8 mouse cellular contexts compared by ENCODE assay signal in genomic region chr9:65909301-65909801, GRCm38 (mm10). TPM values are rescaled to one million over a fixed set of nuclear protein-coding genes. Genes with fewer than 3 reads are reported as not detected.
A peak's percentile ranks its signal among the peaks of the same experiment; 100 is the strongest.
DNase-seq lines count a peak whose midpoint lies in the region; ATAC-seq and TF ChIP-seq lines count a peak whose summit lies in the region.

No protein-coding gene starts in this region.

- H3K9ac ChIP-seq in MEL (ENCODE audit: control insufficient read depth, low read depth, low read length, poor library complexity, severe bottlenecking), result peak overlapping the region; percentile 85
- peak overlapping the region; percentile 74 for H3K9ac ChIP-seq in forebrain, embryonic 11.5 days (ENCODE audit: low read length)
- peak overlapping the region; percentile 83 for H3K9ac ChIP-seq in hindbrain, embryonic 13.5 days

- peaks cover 14% of the 10 kb centered on the region for H3K79me2 ChIP-seq in MEL (ENCODE audit: control insufficient read depth, insufficient read depth, low read length, poor library complexity)

- intact Hi-C loops in left cerebral cortex, postnatal 14 days (cut with DNase I), result loop anchor here (2.0 kb wide), 1 partner anchor 95 kb away; no protein-coding TSS in a partner anchor

- H3K27ac ChIP-seq in MEL (ENCODE audit: control insufficient read depth, low read depth, low read length), result peak overlapping the region; percentile 63
- H3K27ac ChIP-seq in forebrain, embryonic 11.5 days (ENCODE audit: low read depth, low read length), result peak overlapping the region; percentile 68
- H3K27ac ChIP-seq in hindbrain, embryonic 13.5 days, result peak overlapping the region; percentile 90
- peak overlapping the region; percentile 18; the same call in 1 of the 2 replicates for H3K27ac ChIP-seq in small intestine, adult 2 months (ENCODE audit: insufficient read depth, low read depth, low read length)

- TF ChIP-seq EP300 in MEL (IDR thresholded peaks at IDR 0.05; ENCODE audit: low read depth in 1 of 2, low read length in 2 of 2), result no peak

- DNase-seq in MEL (ENCODE audit: low read depth, low spot score), result peak; percentile 84
- DNase-seq in brain, adult 2 months (ENCODE audit: low read depth, low spot score), result peak; percentile 53
- DNase-seq in forebrain, embryonic 11.5 days (ENCODE audit: low spot score), result no peak
- peak; percentile 21 to 59 for DNase-seq in left cerebral cortex, postnatal 14 days (ENCODE audit: low spot score in 2 of 2)
- no peak for DNase-seq in c-Kit-positive CD71-positive TER-119-positive erythroid progenitor cells, embryonic 14.5 days (ENCODE audit: low spot score)

- H3K4me1 ChIP-seq in MEL (ENCODE audit: control insufficient read depth in 1 of 2, insufficient read depth in 2 of 2, low read length in 2 of 2), result peaks cover 3 to 9% of the 10 kb centered on the region in 2 experiments; a peak in 3 of 4 replicates
- no peaks in the 10 kb centered on the region; the same call in 1 of the 2 replicates for H3K4me1 ChIP-seq in forebrain, embryonic 11.5 days (replicated peaks; ENCODE audit: control insufficient read depth, insufficient read depth, low read length)
- H3K4me1 ChIP-seq in hindbrain, embryonic 13.5 days (replicated peaks), result peaks cover 23% of the 10 kb centered on the region
- peaks cover 2% of the 10 kb centered on the region; the same call in 1 of the 2 replicates for H3K4me1 ChIP-seq in small intestine, adult 2 months (ENCODE audit: control insufficient read depth, insufficient read depth, insufficient read length, low read length)

- TF ChIP-seq POLR2A in MEL (IDR thresholded peaks at IDR 0.05; ENCODE audit: control insufficient read depth in 1 of 2, insufficient read depth in 1 of 2, low read depth in 1 of 2, low read length in 2 of 2, poor library complexity in 1 of 2), result 0 out of 4 replicates have a peak, but pooled peaks of 1 of the 2 experiments have one; percentile 35
- TF ChIP-seq POLR2A in small intestine, adult 2 months (IDR thresholded peaks at IDR 0.05; ENCODE audit: low read depth, low read length), result peak; percentile 40; the same call in 1 of the 2 replicates

- peak; percentile 55; the same call in 1 of the 2 replicates for ATAC-seq in forebrain, embryonic 11.5 days (replicated peaks; ENCODE audit: low FRiP score)
- no peak; the same call in 1 of the 2 replicates for ATAC-seq in hindbrain, embryonic 13.5 days (ENCODE audit: low FRiP score)
- peak; percentile 38 for ATAC-seq in megakaryocyte progenitor cell, adult 5-6 weeks (replicated peaks; ENCODE audit: poor library complexity)

- no peaks in the 10 kb centered on the region for H3K27me3 ChIP-seq in MEL (ENCODE audit: control insufficient read depth in 1 of 2, insufficient read depth in 2 of 2, low read length in 2 of 2)
- H3K27me3 ChIP-seq in forebrain, embryonic 11.5 days (ENCODE audit: control insufficient read depth, insufficient read depth, low read length), result no peaks in the 10 kb centered on the region
- H3K27me3 ChIP-seq in hindbrain, embryonic 13.5 days, result no peaks in the 10 kb centered on the region
- H3K27me3 ChIP-seq in small intestine, adult 2 months (ENCODE audit: control insufficient read depth, insufficient read depth, low read length), result no peaks in the 10 kb centered on the region

- TF ChIP-seq RAD21 in MEL (IDR thresholded peaks at IDR 0.05; ENCODE audit: low read depth, low read length), result no peak

- under 1% methylated on average over 34 of the region's 34 CpGs for WGBS in forebrain, embryonic 11.5 days
- WGBS in hindbrain, embryonic 13.5 days, result under 1% methylated on average over 34 of the region's 34 CpGs
- WGBS in small intestine, adult 2 months, result under 1% methylated on average over 33 of the region's 34 CpGs

- H3K36me3 ChIP-seq in MEL (ENCODE audit: control insufficient read depth in 1 of 2, insufficient read depth in 2 of 2, low read length in 2 of 2), result peaks cover 0 to 11% of the 10 kb centered on the region in 2 experiments; a peak in 2 of 4 replicates
- peaks cover 5% of the 10 kb centered on the region for H3K36me3 ChIP-seq in forebrain, embryonic 11.5 days (ENCODE audit: control insufficient read depth, insufficient read depth, low read length)
- H3K36me3 ChIP-seq in hindbrain, embryonic 13.5 days, result no peaks in the 10 kb centered on the region
- H3K36me3 ChIP-seq in small intestine, adult 2 months (ENCODE audit: control insufficient read depth, insufficient read depth, low read length), result no peaks in the 10 kb centered on the region

- H3K4me3 ChIP-seq in MEL (ENCODE audit: control insufficient read depth in 1 of 2, insufficient read depth in 1 of 2, low read depth in 2 of 2, low read length in 2 of 2), result peak overlapping the region; percentile 84 to 95
- peak overlapping the region; percentile 82 for H3K4me3 ChIP-seq in forebrain, embryonic 11.5 days (ENCODE audit: low read depth, low read length)
- H3K4me3 ChIP-seq in hindbrain, embryonic 13.5 days, result peak overlapping the region; percentile 80
- H3K4me3 ChIP-seq in small intestine, adult 2 months (ENCODE audit: low read depth, low read length), result peak overlapping the region; percentile 90

- H3K4me2 ChIP-seq in forebrain, embryonic 11.5 days (ENCODE audit: low read depth, low read length, severe bottlenecking), result peak overlapping the region; percentile 67
- H3K4me2 ChIP-seq in hindbrain, embryonic 13.5 days, result peak overlapping the region; percentile 77

- TF ChIP-seq CTCF in MEL (IDR thresholded peaks at IDR 0.05 in 2 of 3, conservative IDR thresholded peaks at IDR 0.05 in 1 of 3; ENCODE audit: control insufficient read depth in 1 of 3, insufficient read depth in 1 of 3, low read depth in 2 of 3, low read length in 3 of 3, poor library complexity in 1 of 3, severe bottlenecking in 1 of 3), result no peak
- no peak for TF ChIP-seq CTCF in small intestine, adult 2 months (IDR thresholded peaks at IDR 0.05; ENCODE audit: extremely low read depth, insufficient read length, insufficient replicate concordance, low read depth, low read length)

- H3K9me3 ChIP-seq in MEL (replicated peaks; ENCODE audit: insufficient read depth, low read length), result no peaks in the 10 kb centered on the region
- no peaks in the 10 kb centered on the region for H3K9me3 ChIP-seq in forebrain, embryonic 11.5 days (ENCODE audit: control insufficient read depth, low read length)
- no peaks in the 10 kb centered on the region for H3K9me3 ChIP-seq in hindbrain, embryonic 13.5 days

TF ChIP-seq in MEL, 35 proteins besides CTCF, POLR2A, EP300 and RAD21:
- TF ChIP-seq ZNF384 (IDR thresholded peaks at IDR 0.05; ENCODE audit: low read depth, low read length) (no peak), ELF1 (IDR thresholded peaks at IDR 0.05; ENCODE audit: low read depth, low read length) (0 out of 2 replicates have a peak, but pooled peaks have one; percentile 21), NELFE (IDR thresholded peaks at IDR 0.05; ENCODE audit: low read depth, low read length) (peak; percentile 37; the same call in 1 of the 2 replicates), KAT2A (conservative IDR thresholded peaks at IDR 0.05; ENCODE audit: low read depth, low read length) (no peak), MXI1 (IDR thresholded peaks at IDR 0.05; ENCODE audit: low read depth, low read length) (peak; percentile 47; the same call in 1 of the 2 replicates), HCFC1 (IDR thresholded peaks at IDR 0.05; ENCODE audit: low read depth, low read length) (peak; percentile 58; the same call in 1 of the 2 replicates), SIN3A (IDR thresholded peaks at IDR 0.05; ENCODE audit: low read length) (0 out of 2 replicates have a peak, but pooled peaks have one; percentile 33), USF2 (IDR thresholded peaks at IDR 0.05; ENCODE audit: borderline replicate concordance in 1 of 2, insufficient read depth in 1 of 2, low read depth in 1 of 2, low read length in 2 of 2) (no peak)

RNA-seq across cellular contexts. Expression of gene Csnk1g1, which starts 0.6 kb away (rescaled TPM):
- 5.1 and 6.9 TPM in 2 replicates for total RNA-seq in MEL (2012; rRNA removed)
- 1 to 10 TPM in 1 of 2 experiments, not detected in 1; 7.7 TPM for polyA plus RNA-seq in MEL (2012; ENCODE audit: insufficient read depth in 1 of 2, insufficient read length in 2 of 2, low read depth in 1 of 2, low replicate concordance in 2 of 2, missing spikeins in 1 of 2)
- polyA plus RNA-seq in forebrain, embryonic 11.5 days (2014; fragmentation: Nextera tagmentation; extraction: Ambion mirVana), result 21.2 and 24.4 TPM in 2 replicates
- 22.9 and 24.8 TPM in 2 replicates for polyA plus RNA-seq in hindbrain, embryonic 13.5 days (2015; fragmentation: Nextera tagmentation; extraction: Ambion mirVana)
- 10 to 100 TPM; 41.4 to 47.4 TPM for total RNA-seq in left cerebral cortex, postnatal 14 days (2021)
- total RNA-seq in megakaryocyte progenitor cell, adult 5-6 weeks (2015), result 18.9 and 26.5 TPM in 2 replicates
- 8.7 and 15.6 TPM in 2 replicates for total RNA-seq in megakaryocyte progenitor cell, adult 5-6 weeks (2017)
- 1.5 and 3.2 TPM in 2 replicates for polyA plus RNA-seq in small intestine, adult 2 months (2012; rRNA removed)

RNA-seq across cellular contexts. Expression of gene Trip4, which starts 0.8 kb away (rescaled TPM):
- total RNA-seq in MEL (2012; rRNA removed), result 13.0 and 13.4 TPM in 2 replicates
- polyA plus RNA-seq in MEL (2012; ENCODE audit: insufficient read depth in 1 of 2, insufficient read length in 2 of 2, low read depth in 1 of 2, low replicate concordance in 2 of 2, missing spikeins in 1 of 2), result 10 to 100 TPM in 1 of 2 experiments, not detected in 1; 13.5 TPM
- polyA plus RNA-seq in forebrain, embryonic 11.5 days (2014; fragmentation: Nextera tagmentation; extraction: Ambion mirVana), result 34.6 and 38.9 TPM in 2 replicates
- 33.6 and 33.8 TPM in 2 replicates for polyA plus RNA-seq in hindbrain, embryonic 13.5 days (2015; fragmentation: Nextera tagmentation; extraction: Ambion mirVana)
- total RNA-seq in left cerebral cortex, postnatal 14 days (2021), result 10 to 100 TPM; 33.4 to 35.6 TPM
- 15.1 and 17.0 TPM in 2 replicates for total RNA-seq in megakaryocyte progenitor cell, adult 5-6 weeks (2015)
- 18.4 and 21.1 TPM in 2 replicates for total RNA-seq in megakaryocyte progenitor cell, adult 5-6 weeks (2017)
- 1.6 and 3.3 TPM in 2 replicates for polyA plus RNA-seq in small intestine, adult 2 months (2012; rRNA removed)

RNA-seq across cellular contexts. Expression of gene Pclaf, which starts 19.3 kb away (rescaled TPM):
- 67.1 and 79.2 TPM in 2 replicates for total RNA-seq in MEL (2012; rRNA removed)
- polyA plus RNA-seq in MEL (2012; ENCODE audit: insufficient read depth in 1 of 2, insufficient read length in 2 of 2, low read depth in 1 of 2, low replicate concordance in 2 of 2, missing spikeins in 1 of 2), result 10 to 100 TPM in 1 of 2 experiments, not detected in 1; 99.0 TPM
- polyA plus RNA-seq in forebrain, embryonic 11.5 days (2014; fragmentation: Nextera tagmentation; extraction: Ambion mirVana), result 264 and 318 TPM in 2 replicates
- 36.9 and 42.1 TPM in 2 replicates for polyA plus RNA-seq in hindbrain, embryonic 13.5 days (2015; fragmentation: Nextera tagmentation; extraction: Ambion mirVana)
- 1 to 10 TPM in 1 of 2 experiments, under 1 TPM in 1; 0.66 to 1.2 TPM for total RNA-seq in left cerebral cortex, postnatal 14 days (2021)
- 90.5 and 107 TPM in 2 replicates for total RNA-seq in megakaryocyte progenitor cell, adult 5-6 weeks (2015)
- total RNA-seq in megakaryocyte progenitor cell, adult 5-6 weeks (2017), result 256 and 269 TPM in 2 replicates
- polyA plus RNA-seq in small intestine, adult 2 months (2012; rRNA removed), result 1.2 and 1.9 TPM in 2 replicates

Comparison
In these comparisons a context has a peak if more than half of its experiments do, and no peak if none do; other contexts are left out.
1. DNase-seq: peak in MEL (single experiment), brain, adult 2 months (single experiment) and left cerebral cortex, postnatal 14 days (2 of 2); none in forebrain, embryonic 11.5 days (single experiment) and c-Kit-positive CD71-positive TER-119-positive erythroid progenitor cells, embryonic 14.5 days (single experiment).
2. H3K27ac ChIP-seq: peak in every context shown above with its lines; median percentile 90 in hindbrain, embryonic 13.5 days; 68 in forebrain, embryonic 11.5 days; 63 in MEL; 18 in small intestine, adult 2 months.
3. RNA of gene Pclaf, which starts 19.3 kb away (polyA plus RNA-seq): 264 to 318 TPM in forebrain, embryonic 11.5 days, 99.0 TPM in MEL and 36.9 to 42.1 TPM in hindbrain, embryonic 13.5 days; 1.2 to 1.9 TPM in small intestine, adult 2 months; every median in the first group is over 10 times any median in the second.
4. Peak in every context shown above with its lines, with median percentiles within 50 percentile points of each other: H3K4me3 ChIP-seq and H3K9ac ChIP-seq.